Mouse (Mus musculus) splenic B cell, adult 2 months (primary cell): Measurements from ENCODE around the gene Tpd52l1.

Experiments used
- DNase-seq: peaks from one replicate; pipeline ENCODE4 v3.0.0-alpha.2; 2011; ENCODE audit warnings: low read depth, low spot score
- H3K27me3 ChIP-seq: 2 replicates; pipeline ENCODE4 v1.6.1; 2012; ENCODE audit warnings: mild to moderate bottlenecking, low read length, moderate library complexity, mixed read lengths; ENCODE audit not compliant: control insufficient read depth, poor library complexity, insufficient read depth, severe bottlenecking
- H3K36me3 ChIP-seq: 2 replicates; pipeline ENCODE4 v1.6.1; 2012; ENCODE audit warnings: mild to moderate bottlenecking, low read length, moderate library complexity, mixed read lengths; ENCODE audit not compliant: control insufficient read depth, poor library complexity, insufficient read depth, severe bottlenecking

Gene Tpd52l1

GRCm38 (mm10) chr10:31307024-31307598, 138.6 kb downstream of the Tpd52l1 start:
- Histone ChIP-seq H3K36me3 (no peaks in the 10 kb centered on the region), H3K27me3 (no peaks in the 10 kb centered on the region)
- no peak for DNase-seq

DNA sequence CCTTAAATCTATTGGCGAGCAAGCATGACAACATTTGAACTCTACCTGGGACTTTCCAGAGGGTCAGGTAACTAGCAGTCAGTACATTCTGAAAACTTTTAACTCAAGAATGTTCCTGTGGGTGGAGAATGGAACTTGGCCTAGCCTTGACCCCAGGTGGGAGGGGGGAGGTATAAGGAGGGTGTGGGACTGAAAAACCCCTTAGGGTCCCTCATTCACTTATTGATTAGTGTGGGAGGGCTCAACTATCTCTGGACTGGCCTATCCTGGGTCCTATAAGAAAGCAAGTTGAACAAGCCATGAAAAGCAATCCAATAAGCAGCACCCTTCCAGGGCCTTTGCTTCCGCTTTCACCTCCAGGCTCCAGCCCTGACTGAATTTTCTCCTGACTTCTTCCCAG, 142.3 kb downstream of the Tpd52l1 start:
- DNase-seq: no peak
- Histone ChIP-seq H3K27me3 (no peaks in the 10 kb centered on the region), H3K36me3 (no peaks in the 10 kb centered on the region)

GRCm38 (mm10) chr10:31300292-31300691, 145.5 kb downstream of the Tpd52l1 start:
- Histone ChIP-seq H3K27me3 (no peaks in the 10 kb centered on the region), H3K36me3 (no peaks in the 10 kb centered on the region)
- no peak for DNase-seq

GRCm38 (mm10) chr10:31298921-31299574, 146.7 kb downstream of the Tpd52l1 start:
- H3K36me3 ChIP-seq: no peaks in the 10 kb centered on the region

DNA sequence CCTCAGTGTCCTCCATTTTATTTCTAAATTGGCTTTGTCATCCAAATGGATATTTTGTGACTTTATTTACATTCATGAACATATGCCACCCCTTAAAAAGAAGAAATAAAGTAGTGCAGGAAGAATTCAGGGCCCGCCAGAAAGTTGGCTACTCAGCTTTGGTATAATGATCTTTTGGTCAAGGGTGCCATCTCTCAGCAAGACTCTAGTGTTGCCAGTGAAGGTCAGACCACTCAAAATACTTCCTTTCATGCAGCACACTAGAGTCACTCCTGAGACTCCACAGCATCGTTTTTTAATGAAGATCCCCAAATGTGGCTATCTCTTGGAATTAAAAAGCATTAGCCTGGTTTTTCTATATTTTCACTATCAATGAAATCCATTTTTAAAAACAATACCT, 147.5 kb downstream of the Tpd52l1 start:
- DNase-seq: no peak
- Histone ChIP-seq H3K36me3 (no peaks in the 10 kb centered on the region), H3K27me3 (no peaks in the 10 kb centered on the region)

More at GRCm38 (mm10) chr10:31298921-31299574, 146.7 kb downstream of the Tpd52l1 start:
- peak; percentile 70 for DNase-seq
- H3K27me3 ChIP-seq: no peaks in the 10 kb centered on the region

GRCm38 (mm10) chr10:31297106-31297505, 148.7 kb downstream of the Tpd52l1 start:
- Histone ChIP-seq H3K36me3 (no peaks in the 10 kb centered on the region), H3K27me3 (no peaks in the 10 kb centered on the region)
- DNase-seq: no peak

GRCm38 (mm10) chr10:31296458-31296857, 149.3 kb downstream of the Tpd52l1 start:
- Histone ChIP-seq H3K27me3 (no peaks in the 10 kb centered on the region), H3K36me3 (no peaks in the 10 kb centered on the region)
- DNase-seq: no peak

GRCm38 (mm10) chr10:31295705-31296104, 150.1 kb downstream of the Tpd52l1 start:
- DNase-seq: no peak
- H3K27me3 ChIP-seq: no peaks in the 10 kb centered on the region
- no peaks in the 10 kb centered on the region for H3K36me3 ChIP-seq

GRCm38 (mm10) chr10:31288697-31289390, 156.9 kb downstream of the Tpd52l1 start:
- H3K36me3 ChIP-seq: no peaks in the 10 kb centered on the region
- H3K27me3 ChIP-seq: no peaks in the 10 kb centered on the region
- DNase-seq: no peak

GRCm38 (mm10) chr10:31287787-31288186, 158.0 kb downstream of the Tpd52l1 start:
- no peak for DNase-seq
- Histone ChIP-seq H3K36me3 (no peaks in the 10 kb centered on the region), H3K27me3 (no peaks in the 10 kb centered on the region)
